Mouse (Mus musculus) mesoderm, embryonic 11.5 days (tissue): ENCODE data around the gene Dicer1.

ENCODE experiments used
- DNase-seq: peaks from one replicate; pipeline ENCODE4 v3.0.0-alpha.2; 2012; ENCODE audit warnings: low read depth, low spot score

Dicer1 gene

GRCm38 (mm10) chr12:104677371-104677924 is 74.3 kb downstream of the Dicer1 start:
- DNase-seq, result no peak

DNA sequence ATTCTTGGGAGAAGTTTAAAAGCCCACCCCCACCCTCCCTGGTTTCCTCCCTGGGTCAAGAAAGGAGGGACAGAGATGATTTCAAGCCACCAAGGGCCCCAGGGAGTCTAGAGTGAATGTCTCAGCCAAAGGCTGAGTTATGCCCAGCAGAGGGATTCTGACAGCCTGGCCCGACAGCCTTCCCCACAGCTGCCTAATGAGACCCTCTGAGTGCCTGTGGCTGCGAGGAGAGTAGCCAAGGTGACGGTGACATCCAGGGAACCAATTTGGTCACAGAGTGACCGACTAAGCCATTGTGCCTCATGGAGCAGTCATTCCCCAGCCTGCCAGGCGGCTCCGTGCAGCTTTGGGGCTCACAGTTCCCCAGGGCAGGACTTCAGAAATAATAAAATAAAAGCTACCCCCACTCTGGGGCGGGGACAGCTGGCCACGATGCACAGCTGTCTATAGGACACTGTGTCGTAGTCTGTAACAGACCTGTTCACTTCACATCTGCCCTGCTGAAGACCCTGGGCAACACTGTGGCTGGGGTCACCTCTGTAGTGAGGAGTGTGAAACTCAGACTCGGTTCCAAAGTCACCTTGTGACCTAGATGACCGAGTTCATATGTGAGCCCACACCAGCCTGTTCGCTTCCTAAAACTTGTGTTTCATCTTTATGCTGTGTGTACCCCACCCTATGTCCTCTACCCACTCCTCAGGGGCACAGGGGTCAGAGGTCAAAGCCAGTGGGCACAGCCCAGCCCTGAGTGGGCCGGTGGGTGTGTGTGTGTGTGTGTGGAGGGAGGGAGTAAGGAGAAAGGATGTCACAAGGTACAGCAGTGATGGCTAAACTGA is 75.0 kb downstream of the Dicer1 start:
- DNase-seq, result peak; percentile 31

DNA sequence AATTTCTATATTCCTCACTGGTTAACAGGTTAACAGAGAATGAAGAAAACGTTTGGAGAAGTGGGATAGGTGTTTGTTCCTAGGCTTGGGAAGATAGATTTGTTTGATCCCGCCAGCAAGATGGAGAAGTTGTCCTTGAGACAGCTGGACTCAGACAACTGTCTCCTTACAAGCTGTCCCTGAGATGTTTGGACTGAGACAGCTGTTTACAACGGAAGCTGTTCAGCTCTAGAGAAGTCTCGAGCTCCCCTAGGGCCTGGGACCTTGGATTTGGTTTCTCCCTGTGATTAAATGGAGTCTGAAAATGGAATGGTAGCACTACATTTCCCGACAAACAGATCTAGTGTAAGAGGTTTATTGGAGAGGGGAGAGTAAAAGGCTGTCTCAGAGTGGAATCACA is 78.8 kb downstream of the Dicer1 start:
- no peak for DNase-seq

DNA sequence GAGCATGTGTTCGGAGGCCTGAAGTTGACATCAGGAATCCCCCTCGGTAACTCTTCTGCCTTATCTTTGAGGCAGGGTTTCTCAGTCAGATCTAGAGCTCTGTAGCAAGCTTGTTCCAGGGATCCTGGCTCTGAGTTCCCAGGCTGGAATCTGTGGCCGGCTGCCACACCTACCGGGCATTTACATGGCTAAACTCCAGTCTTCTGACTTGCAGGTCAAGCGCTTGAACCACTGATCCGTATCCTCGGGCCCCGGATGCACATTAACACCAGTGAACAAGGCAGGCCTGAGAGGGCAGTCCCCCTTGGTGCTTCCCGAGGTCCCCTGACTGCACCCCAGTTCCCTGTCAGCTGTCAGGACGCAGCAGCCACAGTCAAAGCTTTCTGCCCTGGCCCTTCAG is 79.3 kb downstream of the Dicer1 start:
- DNase-seq, result no peak

- DNase-seq, result no peak
These were observed 83.9 kb downstream of the Dicer1 start for GRCm38 (mm10) chr12:104667846-104668245.

DNA sequence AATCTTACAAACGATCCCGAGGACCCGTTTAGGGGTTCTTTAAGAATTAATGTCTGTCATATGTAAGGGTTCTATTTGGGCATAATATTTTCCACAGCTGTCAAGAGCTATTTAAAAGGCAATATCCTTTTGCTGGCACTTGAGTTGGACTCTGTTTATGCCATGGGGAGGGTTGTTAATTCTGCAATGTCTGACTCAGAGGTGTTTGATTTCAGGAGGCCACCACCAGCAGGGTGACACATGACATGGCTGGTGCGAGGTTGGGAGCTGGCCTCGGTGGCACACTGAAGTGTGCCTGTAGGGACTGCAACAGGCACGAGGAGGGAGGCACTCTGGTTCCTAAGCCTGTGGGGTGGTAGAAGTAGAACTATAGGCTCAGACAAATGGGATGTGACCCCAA is 85.8 kb downstream of the Dicer1 start:
- no peak for DNase-seq

GRCm38 (mm10) chr12:104665521-104665920 is 86.2 kb downstream of the Dicer1 start:
- DNase-seq, result no peak

GRCm38 (mm10) chr12:104656146-104656545 is 95.6 kb downstream of the Dicer1 start:
- DNase-seq, result no peak

- no peak for DNase-seq
These were observed 96.7 kb downstream of the Dicer1 start for GRCm38 (mm10) chr12:104655006-104655405.

DNA sequence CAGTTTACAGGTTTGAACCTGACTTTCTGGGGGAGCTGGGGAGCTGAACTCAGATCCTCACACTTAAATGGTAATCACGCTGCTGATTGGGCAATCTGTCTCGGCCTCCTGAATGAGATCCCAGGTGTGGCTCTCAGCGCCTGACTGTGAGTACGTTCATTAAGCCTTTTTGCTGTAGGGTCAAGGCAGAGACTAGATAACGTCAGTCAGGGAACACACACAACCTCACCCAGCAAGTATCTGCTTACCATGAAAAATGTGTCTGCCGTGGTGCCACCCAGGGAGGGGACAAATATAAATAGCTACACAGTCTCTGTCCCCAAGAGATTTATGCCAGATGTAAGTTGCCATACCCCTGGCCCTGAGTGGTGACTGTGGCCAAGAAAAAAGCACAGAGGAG is 99.7 kb downstream of the Dicer1 start:
- DNase-seq, result no peak

DNA sequence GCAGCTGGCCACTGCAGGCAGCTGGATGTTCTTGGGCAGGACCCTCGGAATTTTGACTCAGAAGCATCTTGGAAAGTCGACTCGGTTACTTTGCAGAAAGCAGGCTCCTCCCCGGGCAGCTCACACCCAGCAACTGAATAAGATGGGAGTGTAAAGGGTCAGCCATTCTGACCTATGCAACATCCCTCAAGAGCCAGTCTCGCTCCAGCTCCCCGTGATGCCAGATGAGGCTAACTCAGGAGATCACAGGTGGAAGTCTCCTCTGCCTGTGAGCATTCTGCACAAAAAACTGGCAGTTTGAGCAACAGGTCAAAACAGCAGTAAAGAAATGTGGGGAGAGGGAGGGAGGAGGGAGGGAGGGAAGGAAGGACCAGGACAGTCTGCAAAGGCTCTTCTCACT is 100.5 kb downstream of the Dicer1 start:
- no peak for DNase-seq

- DNase-seq, result peak; percentile 30
These were observed 101.1 kb downstream of the Dicer1 start for GRCm38 (mm10) chr12:104650510-104651260.

DNA sequence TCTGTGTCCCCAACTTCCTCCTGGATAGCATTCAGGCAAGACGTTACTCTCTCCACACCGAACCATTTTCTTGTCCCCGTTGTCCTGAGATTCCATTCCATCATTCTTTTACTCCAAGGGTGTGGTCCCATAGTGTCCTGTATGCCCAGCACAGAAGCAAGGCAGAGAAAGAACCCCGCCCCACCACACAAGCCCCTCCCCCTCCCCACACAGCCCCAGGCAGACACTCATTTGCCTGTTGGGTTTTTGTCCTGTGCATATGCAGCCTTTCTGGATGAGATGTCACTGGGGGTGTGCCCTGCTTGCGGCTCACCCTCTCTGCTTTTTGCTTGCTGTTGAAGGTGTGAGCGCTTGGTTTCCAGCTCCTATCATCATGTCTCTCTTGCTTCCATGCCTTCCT is 103.4 kb downstream of the Dicer1 start:
- no peak for DNase-seq

GRCm38 (mm10) chr12:104642337-104642736 is 109.4 kb downstream of the Dicer1 start:
- DNase-seq, result no peak

DNA sequence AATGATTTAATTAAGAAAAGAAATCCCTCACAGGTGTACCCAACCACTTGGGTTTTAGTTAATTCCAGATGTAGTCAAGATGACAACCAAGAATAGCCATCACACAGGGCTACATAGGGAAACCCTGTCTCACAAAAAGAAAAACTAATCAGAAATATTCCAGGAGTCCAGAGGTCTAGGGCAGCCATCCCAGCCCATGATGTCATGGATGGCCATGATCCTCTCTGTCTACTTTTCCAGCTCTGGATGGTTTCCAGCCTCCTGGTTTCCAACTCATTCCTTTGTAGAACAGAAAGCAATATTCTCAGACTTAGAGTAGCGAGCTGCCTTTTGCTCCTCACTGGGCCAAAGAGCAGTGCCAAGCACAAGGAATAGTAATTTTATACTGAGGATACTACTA is 110.8 kb downstream of the Dicer1 start:
- no peak for DNase-seq

DNA sequence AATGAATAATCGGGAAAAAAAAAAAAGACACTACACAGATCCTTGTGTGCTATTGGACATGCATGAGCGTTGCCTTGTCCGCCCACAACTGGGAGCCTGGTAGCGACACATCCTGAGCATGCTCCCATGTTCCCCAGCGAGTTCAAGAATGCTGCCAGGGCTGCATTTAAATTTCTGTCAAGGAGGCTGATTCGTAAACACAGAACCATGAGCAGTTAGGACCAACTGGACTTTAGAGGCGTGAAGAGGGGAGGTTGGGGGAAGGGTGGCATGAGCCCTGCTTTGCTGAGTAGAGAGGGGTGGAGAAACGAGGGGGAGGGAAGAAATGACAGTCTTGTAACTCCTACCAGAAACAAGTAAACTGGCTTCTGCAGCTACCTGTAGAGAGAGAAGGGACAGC is 113.6 kb downstream of the Dicer1 start:
- DNase-seq, result peak; percentile 24
